Mouse (Mus musculus) embryonic facial prominence, embryonic 15.5 days (tissue): ENCODE measurements around the gene Gtf3a. TPM values are rescaled to one million over a fixed set of nuclear protein-coding genes. Genes with fewer than 3 reads are reported as not detected.

Experiments
- ATAC-seq: fragments of 200-750 bp; cut with Nextera tagmentation; 2 replicates; pipeline ENCODE4 v1.8.0; 2017; ENCODE audit warnings: low read depth, moderate TSS enrichment; ENCODE audit not compliant: insufficient number of reproducible peaks, low FRiP score, low TSS enrichment
- H3K27ac ChIP-seq: fragments of 300-500 bp; sonication (generic); replicated peaks from 2 replicates; pipeline ENCODE4 v1.5.1; 2015; ENCODE audit warnings: mild to moderate bottlenecking, inconsistent platforms
- H3K27me3 ChIP-seq: fragments of 300-500 bp; sonication (generic); 2 replicates; pipeline ENCODE4 v1.6.1; 2015; ENCODE audit warnings: inconsistent platforms
- H3K36me3 ChIP-seq: fragments of 300-500 bp; sonication (generic); 2 replicates; pipeline ENCODE4 v1.6.1; 2015; ENCODE audit warnings: mild to moderate bottlenecking, inconsistent platforms
- H3K4me1 ChIP-seq: fragments of 300-500 bp; sonication (generic); 2 replicates; pipeline ENCODE4 v1.6.1; 2015; ENCODE audit warnings: inconsistent platforms
- H3K4me2 ChIP-seq: fragments of 300-500 bp; sonication (generic); replicated peaks from 2 replicates; pipeline ENCODE4 v1.6.1; 2015; ENCODE audit warnings: mild to moderate bottlenecking, inconsistent platforms
- H3K4me3 ChIP-seq: fragments of 300-500 bp; sonication (generic); replicated peaks from 2 replicates; pipeline ENCODE4 v1.5.1; 2015; ENCODE audit warnings: mild to moderate bottlenecking, inconsistent platforms
- H3K9ac ChIP-seq: fragments of 300-500 bp; sonication (generic); 2 replicates; pipeline ENCODE4 v1.6.1; 2015; ENCODE audit warnings: inconsistent platforms
- H3K9me3 ChIP-seq: fragments of 300-500 bp; sonication (generic); replicated peaks from 2 replicates; pipeline ENCODE4 v1.6.1; 2016; ENCODE audit warnings: inconsistent platforms
- WGBS: fragments of 180-500 bp; shearing (Covaris S2); methylation state at CpG from one replicate; pipeline ENCODE4 v1.1.7; 2015; 5-methylcytosine and 5-hydroxymethylcytosine counted together
- polyA plus RNA-seq: library from polyadenylated mRNA; unstranded; fragments of >200 nt; fragmentation: Nextera tagmentation; extraction: Ambion mirVana; gene quantifications from 2 replicates; pipeline ENCODE4 v1.2.1, GENCODE M21; 2015

The Gtf3a gene
- polyA plus RNA-seq, 1 experiment from 2014 or later: 105 TPM

DNA sequence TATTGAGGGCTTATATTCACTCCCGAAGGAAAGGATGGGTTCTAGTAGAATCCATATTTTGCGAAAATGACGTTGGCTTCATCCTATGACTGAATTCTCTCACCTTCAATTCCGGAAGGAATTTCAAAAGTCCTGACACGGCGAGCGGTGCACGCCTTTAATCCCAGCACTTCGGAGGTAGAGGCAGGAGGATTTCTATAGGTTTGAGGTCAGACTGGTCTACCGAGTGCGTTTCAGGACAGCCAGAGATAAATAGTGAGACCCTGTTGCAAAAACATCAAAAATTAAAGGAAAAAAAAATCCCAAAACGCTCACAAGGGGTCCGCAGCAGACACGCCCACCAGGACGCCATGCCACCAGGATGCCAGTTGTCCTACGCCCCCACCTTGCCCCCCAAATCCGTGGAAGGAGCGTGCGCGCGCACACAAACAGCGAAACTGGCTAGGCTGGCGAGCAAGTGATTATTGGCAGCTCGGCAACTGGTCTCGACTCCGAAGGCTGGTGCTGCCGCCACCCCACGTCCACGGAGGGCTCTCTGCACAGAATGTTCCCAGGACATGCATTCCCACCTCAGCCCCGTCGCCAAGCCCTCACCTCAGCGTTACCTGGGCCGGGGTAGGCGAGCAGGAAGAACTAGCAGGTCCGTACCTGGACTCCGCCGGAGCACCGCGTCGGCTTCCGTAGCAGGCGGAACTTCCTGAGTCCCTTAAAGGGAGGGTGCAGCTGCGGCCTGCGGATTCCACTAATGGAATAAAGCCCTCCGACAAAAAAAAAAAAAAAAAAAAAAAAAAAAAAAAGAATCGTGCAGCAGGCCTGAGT is 14.9 kb downstream of the Gtf3a start, which contains the start of gene Mtif3:
Gene Mtif3 (minus strand): TSS at position 683 of the 819 bp plus-strand sequence.
- H3K27ac ChIP-seq: peak within 1 kb of the TSS; percentile 79

DNA sequence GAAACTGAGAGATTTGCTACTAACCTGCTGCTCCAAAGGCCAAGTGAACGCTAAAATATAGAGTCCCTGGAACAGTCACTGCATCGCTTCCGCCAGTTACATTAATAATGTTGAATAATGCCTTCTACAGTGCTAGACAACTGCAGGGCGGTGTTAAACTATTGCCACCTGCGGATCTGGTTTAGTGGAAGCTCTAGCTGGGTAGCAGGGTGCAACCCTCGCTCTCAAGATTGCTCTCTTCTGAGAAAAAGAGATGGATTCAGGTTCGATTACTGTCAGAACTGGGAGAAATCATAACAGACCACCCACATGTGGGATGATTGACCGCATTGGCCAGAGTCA is 15.5 kb downstream of the Gtf3a start:
- Histone ChIP-seq H3K36me3 (peaks cover 8% of the 10 kb centered on the region; the same call in 1 of the 2 replicates), H3K27me3 (no peaks in the 10 kb centered on the region), H3K27ac (no peak overlapping the region), H3K9me3 (no peaks in the 10 kb centered on the region), H3K4me2 (peak overlapping the region; percentile 59), H3K9ac (0 out of 2 replicates have a peak overlapping the region, but pooled peaks have one; percentile 21), H3K4me3 (peak overlapping the region; percentile 86), H3K4me1 (peaks cover 9% of the 10 kb centered on the region)
- 51% methylated on average over 8 of the region's 8 CpGs for WGBS
- ATAC-seq: no peak

More for the DNA sequence above, 14.9 kb downstream of the Gtf3a start, which contains the start of gene Mtif3:
- peak; percentile 59; the same call in 1 of the 2 replicates for ATAC-seq
- WGBS: 1% methylated on average over 46 of the region's 46 CpGs
- Histone ChIP-seq H3K9me3 (no peaks in the 10 kb centered on the region), H3K9ac (peak within 1 kb of the TSS; percentile 75), H3K27me3 (no peaks in the 10 kb centered on the region), H3K4me1 (peaks cover 9% of the 10 kb centered on the region), H3K36me3 (peaks cover 14% of the 10 kb centered on the region), H3K4me3 (peak within 1 kb of the TSS; percentile 86), H3K4me2 (peak within 1 kb of the TSS; percentile 59)

DNA sequence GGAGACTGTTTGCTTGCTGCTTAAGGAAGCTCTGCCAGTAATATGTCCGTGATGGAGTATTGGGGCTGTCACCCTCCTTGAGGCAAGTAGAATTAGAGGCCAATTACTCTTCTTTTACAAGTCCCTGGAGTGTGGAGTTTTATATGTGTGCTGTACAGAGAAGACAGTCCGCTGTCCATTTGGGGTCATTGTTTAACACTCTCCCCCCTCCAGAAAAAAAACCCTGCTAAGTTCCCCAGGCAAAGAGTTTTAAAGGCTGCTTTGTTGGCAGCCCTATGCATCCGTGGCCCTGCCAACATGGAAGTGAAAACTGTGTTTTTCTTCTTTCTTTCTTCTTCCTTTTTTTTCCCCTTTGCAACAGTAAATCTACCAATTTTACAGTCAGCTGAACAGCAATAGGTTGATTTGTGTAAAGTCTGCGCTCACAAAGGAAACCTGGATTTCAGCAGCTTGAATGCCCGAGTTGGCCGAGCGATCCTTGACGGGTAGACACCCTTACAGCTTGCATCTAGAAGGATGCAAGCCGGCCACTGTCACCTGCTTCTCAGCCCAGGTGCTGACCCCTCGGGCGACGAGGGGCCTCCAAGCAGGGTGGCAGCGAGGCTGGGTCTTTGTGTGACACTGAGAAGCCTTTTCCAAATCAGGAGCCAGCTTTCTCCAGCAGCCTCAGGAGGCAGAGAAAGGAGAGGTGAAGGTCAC is 20.4 kb downstream of the Gtf3a start:
- Histone ChIP-seq H3K4me2 (no peak overlapping the region), H3K36me3 (no peaks in the 10 kb centered on the region), H3K4me1 (0 out of 2 replicates have a peak, but pooled peaks cover 3% of the 10 kb centered on the region), H3K9me3 (no peaks in the 10 kb centered on the region), H3K27me3 (no peaks in the 10 kb centered on the region), H3K4me3 (no peak overlapping the region), H3K9ac (no peak overlapping the region), H3K27ac (no peak overlapping the region)
- ATAC-seq: no peak
- WGBS: 64% methylated on average over 13 of the region's 13 CpGs

DNA sequence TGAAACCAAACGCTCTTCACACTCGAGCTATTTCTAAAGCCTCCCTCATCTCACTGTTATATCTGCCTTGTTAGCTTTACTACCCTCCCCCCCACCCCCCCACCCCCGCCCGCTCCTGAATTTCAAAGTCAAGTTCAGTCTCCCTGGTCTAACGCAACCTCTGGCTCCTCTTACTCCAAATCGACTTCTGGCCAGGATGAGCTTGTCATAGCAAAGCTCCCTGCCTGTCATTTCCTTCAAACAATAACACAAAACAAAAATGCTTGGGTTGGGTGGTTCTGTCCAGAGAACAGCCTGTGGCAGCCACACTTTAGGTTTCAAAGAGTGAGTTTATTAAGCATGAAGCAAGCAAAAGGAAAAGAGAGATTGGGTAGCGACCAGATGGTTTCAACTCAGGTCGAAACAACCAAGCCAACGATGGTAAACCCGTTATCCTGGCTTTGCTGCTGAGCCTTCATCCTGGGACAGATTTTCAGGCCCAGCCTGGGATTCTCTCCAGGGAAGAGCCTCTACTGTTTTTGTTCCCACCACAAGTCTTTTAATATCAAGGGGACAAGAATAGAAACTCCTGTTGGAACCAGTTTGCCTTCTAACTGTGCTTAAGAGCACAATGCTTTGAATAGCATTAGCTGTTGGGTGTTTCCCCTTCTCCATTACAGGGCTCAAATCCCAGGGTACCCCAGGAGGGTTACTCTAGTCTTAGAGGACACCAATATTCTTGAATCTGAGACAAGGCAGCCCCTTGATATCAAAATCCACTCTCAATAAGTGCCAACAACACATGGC is 23.5 kb downstream of the Gtf3a start:
- Histone ChIP-seq H3K36me3 (no peaks in the 10 kb centered on the region), H3K4me3 (no peak overlapping the region), H3K4me1 (no peaks in the 10 kb centered on the region), H3K27ac (no peak overlapping the region), H3K4me2 (no peak overlapping the region), H3K9me3 (no peaks in the 10 kb centered on the region), H3K9ac (no peak overlapping the region), H3K27me3 (no peaks in the 10 kb centered on the region)
- WGBS: 45% methylated on average over 10 of the region's 10 CpGs
- no peak for ATAC-seq

GRCm38 (mm10) chr5:146973353-146973752 is 24.9 kb downstream of the Gtf3a start:
- no peaks in the 10 kb centered on the region for H3K4me1 ChIP-seq
- H3K27me3 ChIP-seq: no peaks in the 10 kb centered on the region
- WGBS: 85% methylated on average over 9 of the region's 9 CpGs
- H3K27ac ChIP-seq: no peak overlapping the region
- no peak overlapping the region for H3K9ac ChIP-seq
- H3K36me3 ChIP-seq: no peaks in the 10 kb centered on the region
- no peak overlapping the region for H3K4me3 ChIP-seq
- no peak overlapping the region for H3K4me2 ChIP-seq
- no peak for ATAC-seq
- H3K9me3 ChIP-seq: no peaks in the 10 kb centered on the region

- H3K4me2 ChIP-seq: no peak overlapping the region
- no peak overlapping the region for H3K4me3 ChIP-seq
- H3K9ac ChIP-seq: no peak overlapping the region
- ATAC-seq: no peak
- 79% methylated on average over 25 of the region's 25 CpGs for WGBS
- no peaks in the 10 kb centered on the region for H3K27me3 ChIP-seq
- H3K9me3 ChIP-seq: no peaks in the 10 kb centered on the region
- H3K36me3 ChIP-seq: no peaks in the 10 kb centered on the region
- H3K27ac ChIP-seq: no peak overlapping the region
- no peaks in the 10 kb centered on the region for H3K4me1 ChIP-seq
Measured at GRCm38 (mm10) chr5:146973858-146974780, 25.7 kb downstream of the Gtf3a start.

DNA sequence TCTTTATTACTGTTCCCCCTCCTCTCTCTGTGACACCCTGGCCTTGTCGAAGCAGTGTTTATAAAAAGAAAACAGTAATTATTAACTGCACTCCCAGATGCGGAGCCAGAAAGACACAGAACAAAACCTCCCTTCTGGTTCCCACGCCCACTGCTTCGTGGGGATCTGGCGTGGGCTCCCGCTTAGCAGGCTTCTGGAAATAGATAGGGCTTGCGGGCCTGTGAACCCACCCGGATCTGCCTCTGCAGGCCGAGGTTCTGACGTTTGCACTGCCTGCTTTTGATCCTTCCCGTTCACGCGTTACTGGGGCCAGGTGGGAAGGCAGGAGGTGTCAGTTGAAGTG is 26.3 kb downstream of the Gtf3a start:
- ATAC-seq: no peak
- 56% methylated on average over 13 of the region's 13 CpGs for WGBS
- Histone ChIP-seq H3K4me1 (no peaks in the 10 kb centered on the region), H3K9me3 (no peaks in the 10 kb centered on the region), H3K4me2 (no peak overlapping the region), H3K4me3 (no peak overlapping the region), H3K36me3 (no peaks in the 10 kb centered on the region), H3K27me3 (no peaks in the 10 kb centered on the region), H3K27ac (no peak overlapping the region), H3K9ac (no peak overlapping the region)

DNA sequence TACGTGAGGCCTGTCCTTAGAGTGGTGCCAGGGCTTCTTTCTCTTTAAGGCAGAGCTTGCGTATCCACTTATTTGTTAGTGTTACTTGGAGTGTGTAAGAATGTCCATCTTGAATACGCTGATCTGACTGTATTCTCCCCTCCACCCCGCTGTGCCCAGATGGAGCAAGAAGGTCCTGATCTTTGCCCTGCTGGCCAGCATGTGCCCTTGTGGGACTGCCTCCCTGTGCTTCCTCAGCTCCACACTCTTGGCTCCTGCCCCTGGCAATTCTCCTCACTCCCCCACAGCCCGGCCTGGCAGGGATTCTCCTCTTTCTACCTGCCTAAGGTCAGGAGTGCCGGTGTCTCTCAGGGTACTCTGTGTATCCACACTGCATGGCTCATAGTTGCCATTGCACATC is 32.9 kb downstream of the Gtf3a start:
- Histone ChIP-seq H3K27me3 (peaks cover 12% of the 10 kb centered on the region), H3K9ac (no peak overlapping the region), H3K4me1 (0 out of 2 replicates have a peak, but pooled peaks cover 3% of the 10 kb centered on the region), H3K36me3 (no peaks in the 10 kb centered on the region), H3K9me3 (no peaks in the 10 kb centered on the region), H3K4me2 (no peak overlapping the region), H3K4me3 (no peak overlapping the region), H3K27ac (no peak overlapping the region)
- 81% methylated on average over 6 of the region's 6 CpGs for WGBS
- ATAC-seq: no peak

DNA sequence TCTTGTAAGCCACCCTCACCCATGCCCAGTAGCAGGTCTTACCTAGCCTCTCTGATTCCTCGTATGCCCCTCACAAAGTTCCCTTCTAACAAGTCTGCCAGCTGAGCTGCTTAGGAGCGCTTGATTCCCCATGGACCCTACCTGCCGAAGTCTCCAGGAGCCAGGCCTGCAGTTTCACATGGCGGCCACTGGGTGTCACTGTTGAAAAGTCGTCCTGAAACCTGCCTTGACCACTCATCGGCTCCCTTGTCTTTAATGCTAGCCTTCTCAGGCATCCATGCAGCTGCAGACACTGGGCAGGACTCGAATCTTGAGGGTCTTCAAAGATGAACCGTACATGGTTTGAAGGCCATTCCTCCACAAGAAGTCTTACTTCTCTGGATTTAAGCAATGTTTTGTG is 34.8 kb downstream of the Gtf3a start:
- Histone ChIP-seq H3K4me2 (no peak overlapping the region), H3K9me3 (no peaks in the 10 kb centered on the region), H3K9ac (no peak overlapping the region), H3K4me3 (no peak overlapping the region), H3K36me3 (no peaks in the 10 kb centered on the region), H3K27ac (no peak overlapping the region), H3K4me1 (0 out of 2 replicates have a peak, but pooled peaks cover 3% of the 10 kb centered on the region), H3K27me3 (peaks cover 12% of the 10 kb centered on the region)
- 7% methylated on average over 8 of the region's 8 CpGs for WGBS
- ATAC-seq: no peak

DNA sequence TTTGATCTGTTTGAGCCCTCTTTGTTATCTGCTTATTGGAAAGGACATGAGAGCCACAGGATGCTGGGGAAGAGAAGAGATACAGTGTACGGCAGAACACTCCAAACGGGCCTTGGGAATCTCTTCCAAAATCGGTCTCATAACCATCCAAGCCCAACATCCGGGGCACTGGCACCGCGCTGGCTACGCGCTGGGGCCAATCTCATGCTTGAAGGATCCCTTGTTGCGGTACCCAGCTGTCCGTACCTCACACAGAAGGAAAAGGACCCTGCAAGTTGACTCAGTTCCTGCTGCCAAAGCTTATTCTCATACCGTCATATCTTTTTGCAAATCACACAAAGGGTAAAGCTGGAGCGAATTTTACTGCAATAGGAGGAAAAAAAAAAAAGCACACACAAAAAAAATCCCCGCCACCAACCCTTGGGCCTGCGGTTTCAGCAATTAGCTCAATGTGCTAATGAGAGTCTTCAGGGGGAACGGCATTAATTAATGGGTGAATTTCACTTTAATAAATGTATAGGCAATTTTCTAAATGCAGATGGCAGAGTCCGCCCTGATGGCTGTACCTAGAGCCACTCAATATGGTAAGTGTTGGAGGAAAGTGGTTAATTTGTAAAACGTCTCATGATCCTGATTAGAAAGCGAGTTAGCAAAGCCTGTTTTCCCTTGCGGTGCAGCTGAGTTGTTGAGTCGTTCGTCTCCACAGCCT is 37.4 kb downstream of the Gtf3a start:
- H3K4me2 ChIP-seq: no peak overlapping the region
- no peaks in the 10 kb centered on the region for H3K9me3 ChIP-seq
- H3K36me3 ChIP-seq: no peaks in the 10 kb centered on the region
- no peak overlapping the region for H3K9ac ChIP-seq
- H3K4me3 ChIP-seq: no peak overlapping the region
- ATAC-seq: no peak
- peaks cover 12% of the 10 kb centered on the region for H3K27me3 ChIP-seq
- H3K4me1 ChIP-seq: 0 out of 2 replicates have a peak, but pooled peaks cover 3% of the 10 kb centered on the region
- 55% methylated on average over 21 of the region's 21 CpGs for WGBS
- no peak overlapping the region for H3K27ac ChIP-seq
